Mouse (Mus musculus) left cerebral cortex, adult 2 months (tissue): Measurements from ENCODE around the gene Ring1. TPM values are rescaled to one million over a fixed set of nuclear protein-coding genes. Genes with fewer than 3 reads are reported as not detected.

Experiments used
- DNase-seq, 2 experiments: peaks; one replicate each; pipeline ENCODE4 v3.0.0; 2021 to 2022; ENCODE audit warnings: low spot score in 2 of 2, mixed read lengths in 1 of 2; ENCODE audit errors: extremely low spot score in 1 of 2
- H3K27ac ChIP-seq: fragments of 200-600 bp; 2 replicates; pipeline ENCODE4 v1.8.1; 2022
- H3K4me3 ChIP-seq: fragments of 200-600 bp; 2 replicates; pipeline ENCODE4 v1.8.1; 2022
- CTCF ChIP-seq: fragments of 200-600 bp; IDR thresholded peaks from 2 replicates; pipeline ENCODE4 v1.8.1; 2022; ENCODE audit warnings: antibody characterized with exemption, mild to moderate bottlenecking, moderate library complexity
- intact Hi-C: fragments of 180-260 bp; cut with DNase I; formaldehyde crosslinking; loops from one replicate; pipeline ENCODE4 v1.15.1; 2025
- total RNA-seq, 2 experiments: library from RNA; stranded (reverse); gene quantifications; 2 replicates each; pipeline ENCODE4 v1.2.3; 2021

Gene Ring1
- total RNA-seq, 2 experiments from 2014 or later: 34.8 to 44.9 TPM

- Histone ChIP-seq H3K4me3 (peak within 1 kb of the TSS; percentile 73), H3K27ac (peak within 1 kb of the TSS; percentile 76)
- peak; percentile 6 for TF ChIP-seq CTCF
- intact Hi-C loops: no loop called here
- DNase-seq: peak; percentile 87 to 91
These were observed 3.3 kb upstream of the Ring1 start, which contains the start of gene H2-Ke6 for GRCm38 (mm10) chr17:34027656-34028223. TSS of gene H2-Ke6 (minus strand) at chr17:34028060.

GRCm38 (mm10) chr17:34026917-34027655 is 2.6 kb upstream of the Ring1 start:
- intact Hi-C loops: no loop called here
- Histone ChIP-seq H3K4me3 (peak overlapping the region; percentile 73), H3K27ac (peak overlapping the region; percentile 76)
- no peak for TF ChIP-seq CTCF
- no peak for DNase-seq

DNA sequence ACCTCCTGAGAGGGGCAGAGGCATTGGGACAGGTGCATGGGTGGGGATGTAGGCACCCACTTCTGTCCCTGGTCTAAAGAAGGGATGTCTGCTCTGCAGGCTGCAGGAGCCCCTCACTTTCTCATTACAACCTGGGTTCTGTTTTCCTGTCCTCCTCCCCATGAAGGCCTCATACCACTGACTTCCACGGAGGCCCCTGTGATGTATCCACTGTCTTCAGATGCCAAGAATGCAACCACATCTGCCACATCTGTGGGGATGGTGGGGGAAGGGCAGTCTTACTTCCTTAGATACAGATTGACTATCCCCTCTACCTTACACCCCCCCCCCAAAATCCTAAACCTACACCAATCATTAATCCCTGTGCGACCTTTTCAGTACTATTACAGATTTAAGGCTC is 1.7 kb upstream of the Ring1 start:
- H3K4me3 ChIP-seq: no peak overlapping the region
- intact Hi-C loops: no loop called here
- DNase-seq: no peak
- TF ChIP-seq CTCF: no peak
- H3K27ac ChIP-seq: no peak overlapping the region

DNA sequence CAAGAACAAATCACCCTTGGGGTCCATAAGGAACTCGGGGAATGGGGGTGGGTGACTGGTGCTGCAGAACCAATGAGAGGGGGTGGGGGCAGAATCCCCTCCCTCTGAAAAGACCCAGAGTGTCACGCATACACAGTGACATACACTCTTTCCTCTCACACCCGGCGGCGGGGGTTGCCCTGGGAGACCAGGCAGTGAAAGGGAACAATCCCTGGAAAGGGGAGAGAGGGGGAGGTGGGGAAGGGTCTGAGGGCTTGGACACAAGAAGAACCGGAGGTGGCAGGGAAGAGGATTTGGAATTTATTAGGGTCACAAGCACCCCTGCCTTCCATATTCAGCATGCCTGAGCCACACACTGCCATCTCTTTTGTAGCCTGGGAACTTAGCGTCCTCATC is 1.3 kb upstream of the Ring1 start:
- Histone ChIP-seq H3K4me3 (no peak overlapping the region), H3K27ac (no peak overlapping the region)
- intact Hi-C loops: no loop called here
- no peak for DNase-seq
- TF ChIP-seq CTCF: no peak

DNA sequence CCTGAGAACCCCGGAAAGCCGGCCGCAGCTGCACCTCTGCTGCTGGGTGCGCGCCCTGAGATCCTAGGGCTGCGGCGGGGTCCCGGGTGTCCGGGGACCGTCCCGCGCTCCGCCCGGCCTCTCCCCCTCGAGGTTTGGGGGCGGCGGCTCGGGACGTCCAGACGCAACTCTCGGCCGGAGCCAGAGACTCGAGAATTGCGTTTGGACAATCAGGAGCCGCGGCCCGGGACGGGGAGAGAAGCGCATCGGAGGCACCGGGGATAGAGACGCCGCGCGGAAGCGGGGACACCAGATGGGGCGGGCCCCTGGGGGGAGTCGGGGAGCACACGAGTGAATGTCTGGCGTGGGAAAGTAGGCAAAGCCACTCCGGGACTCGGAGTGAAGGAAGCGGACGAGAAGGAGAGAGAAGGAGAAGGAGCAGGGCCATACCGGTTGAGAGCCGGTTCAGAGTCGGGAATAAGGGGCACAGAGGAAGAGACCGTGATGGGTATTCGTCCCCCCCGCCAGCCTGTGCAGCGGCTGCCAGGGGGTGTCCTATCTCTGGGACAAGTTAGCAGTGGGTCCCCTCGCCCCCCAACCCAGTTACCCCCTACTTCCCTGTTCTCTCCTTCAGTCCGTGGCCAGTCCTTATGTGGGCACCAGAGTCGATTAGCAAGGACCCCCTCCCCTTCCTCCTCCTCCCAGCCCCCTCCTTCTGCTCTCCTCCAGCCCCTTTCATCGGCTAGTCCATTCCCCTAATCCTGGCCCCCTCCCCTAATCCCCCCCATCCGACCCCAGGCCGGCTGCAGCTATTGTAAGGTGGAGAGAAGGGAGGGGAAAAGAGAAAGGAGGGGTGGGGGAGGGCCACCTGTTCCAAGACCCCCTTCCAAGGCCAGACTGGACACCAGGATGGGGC is 628 bp upstream of the Ring1 start:
- intact Hi-C loops: no loop called here
- TF ChIP-seq CTCF: no peak
- DNase-seq: no peak
- peak overlapping the region; percentile 99 for H3K27ac ChIP-seq
- H3K4me3 ChIP-seq: peak overlapping the region; percentile 95

GRCm38 (mm10) chr17:34023678-34024077 is 802 bp downstream of the Ring1 start:
- intact Hi-C loops: no loop called here
- Histone ChIP-seq H3K27ac (peak overlapping the region; percentile 99), H3K4me3 (peak overlapping the region; percentile 95)
- TF ChIP-seq CTCF: no peak
- DNase-seq: no peak

- DNase-seq: no peak
- H3K4me3 ChIP-seq: no peak overlapping the region
These were observed 1.5 kb downstream of the Ring1 start for GRCm38 (mm10) chr17:34022987-34023386.

GRCm38 (mm10) chr17:34022414-34022783 is 2.1 kb downstream of the Ring1 start:
- no peak for DNase-seq
- TF ChIP-seq CTCF: no peak
- intact Hi-C loops: no loop called here
- no peak overlapping the region for H3K4me3 ChIP-seq
- no peak overlapping the region for H3K27ac ChIP-seq

More at GRCm38 (mm10) chr17:34022987-34023386, 1.5 kb downstream of the Ring1 start:
- H3K27ac ChIP-seq: no peak overlapping the region
- intact Hi-C loops: no loop called here
- TF ChIP-seq CTCF: no peak

GRCm38 (mm10) chr17:34021539-34022413 is 2.7 kb downstream of the Ring1 start:
- Histone ChIP-seq H3K27ac (no peak overlapping the region), H3K4me3 (no peak overlapping the region)
- no peak for DNase-seq
- no peak for TF ChIP-seq CTCF
- intact Hi-C loops: loop anchor here (1.0 kb wide), 1 partner anchor 62 kb away; no protein-coding TSS in a partner anchor

DNA sequence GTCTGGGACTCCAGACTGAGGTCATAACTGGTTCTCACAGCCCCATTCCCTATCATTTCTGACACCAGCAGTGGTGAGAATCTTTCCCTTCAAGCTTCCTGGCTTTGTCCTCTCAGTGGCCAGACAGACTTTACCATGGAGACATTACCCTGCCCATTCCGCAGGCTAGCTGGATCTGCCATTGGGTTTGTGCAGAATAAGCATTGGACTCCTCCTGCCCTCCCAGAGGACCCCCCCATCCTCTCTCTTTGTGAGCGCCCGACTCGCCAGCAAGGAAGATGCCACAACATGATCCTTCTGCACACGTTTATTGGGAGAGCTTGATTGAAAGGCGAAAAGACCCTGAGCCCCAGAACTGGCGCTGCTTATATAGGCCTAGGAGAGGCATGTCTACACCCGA is 11.0 kb downstream of the Ring1 start:
- no peak for DNase-seq
- TF ChIP-seq CTCF: no peak
- Histone ChIP-seq H3K27ac (no peak overlapping the region), H3K4me3 (no peak overlapping the region)
- intact Hi-C loops: no loop called here

DNA sequence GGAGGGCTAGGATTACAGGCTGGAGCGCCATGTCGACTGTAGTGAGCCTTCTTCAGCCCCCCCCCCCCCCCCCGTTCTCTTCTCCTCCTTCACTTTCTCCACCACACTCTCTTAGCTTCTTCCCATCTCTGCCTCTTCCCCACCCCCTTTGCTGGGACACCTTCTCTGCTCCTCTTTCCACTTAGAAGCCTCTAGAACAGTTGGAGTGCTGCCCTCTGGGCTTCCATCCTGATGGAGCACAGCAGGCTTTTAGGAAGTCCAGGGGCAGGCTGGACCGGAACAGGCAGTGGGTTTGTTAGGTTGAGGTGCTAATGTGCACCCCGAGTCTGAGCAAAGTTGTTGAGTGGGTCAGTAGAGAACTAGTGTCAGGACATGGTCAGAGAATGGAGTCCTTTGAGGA is 14.3 kb downstream of the Ring1 start:
- H3K4me3 ChIP-seq: no peak overlapping the region
- DNase-seq: no peak
- H3K27ac ChIP-seq: no peak overlapping the region
- intact Hi-C loops: no loop called here
- TF ChIP-seq CTCF: no peak
